Mouse (Mus musculus) central nervous system, embryonic 11.5 days (tissue): ENCODE data around the gene Amdhd2. TPM values are rescaled to one million over a fixed set of nuclear protein-coding genes. Genes with fewer than 3 reads are reported as not detected.

ENCODE experiments used
- polyA plus RNA-seq: library from polyadenylated mRNA; depleted of rRNA; stranded (reverse); fragments of >200 nt; gene quantifications from 2 replicates; pipeline ENCODE4 v1.2.3, GENCODE M21; 2012; rRNA removed

Gene Amdhd2
- 32.4 and 42.6 TPM in 2 replicates for polyA plus RNA-seq

DNA sequence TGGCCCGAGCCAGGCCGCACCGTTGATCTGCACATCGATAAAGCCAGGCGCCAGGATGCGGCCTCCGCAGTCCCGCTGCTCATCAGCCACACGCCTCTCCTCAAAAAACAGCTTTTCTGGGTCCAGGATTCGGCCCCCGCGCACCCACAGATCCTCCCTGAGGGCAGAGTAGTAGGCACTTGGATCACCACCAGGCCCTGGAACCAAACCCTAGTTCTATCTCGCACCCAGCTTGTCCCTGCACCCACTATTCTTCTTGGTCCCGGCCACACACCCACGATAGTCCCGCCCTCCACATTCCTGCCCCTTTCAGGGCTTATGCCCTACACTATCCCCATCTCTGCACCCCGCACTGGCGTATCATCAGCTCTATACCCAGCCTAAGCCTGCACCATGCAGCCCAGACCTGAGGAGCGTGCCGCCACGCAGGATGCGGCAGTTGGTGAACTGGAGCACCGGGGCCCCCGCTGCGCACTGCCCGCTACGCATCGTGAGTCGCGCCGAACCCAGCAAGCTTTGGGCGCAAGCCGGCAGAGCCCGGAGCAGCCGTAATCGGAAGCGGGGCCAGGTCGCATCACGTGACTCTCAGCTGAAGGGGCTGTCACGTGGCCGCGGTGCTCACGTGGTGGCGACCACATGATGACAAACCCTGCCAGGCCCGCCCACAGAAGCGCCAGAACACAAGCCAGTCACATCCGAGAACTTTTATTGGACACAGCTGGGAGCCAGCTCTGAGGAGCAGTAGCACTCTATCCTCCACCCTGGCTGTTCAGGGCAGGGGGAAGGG, at the start of gene Amdhd2:
Gene Amdhd2, minus strand, starts transcription at position 591 of the 787 bp plus-strand sequence.

DNA sequence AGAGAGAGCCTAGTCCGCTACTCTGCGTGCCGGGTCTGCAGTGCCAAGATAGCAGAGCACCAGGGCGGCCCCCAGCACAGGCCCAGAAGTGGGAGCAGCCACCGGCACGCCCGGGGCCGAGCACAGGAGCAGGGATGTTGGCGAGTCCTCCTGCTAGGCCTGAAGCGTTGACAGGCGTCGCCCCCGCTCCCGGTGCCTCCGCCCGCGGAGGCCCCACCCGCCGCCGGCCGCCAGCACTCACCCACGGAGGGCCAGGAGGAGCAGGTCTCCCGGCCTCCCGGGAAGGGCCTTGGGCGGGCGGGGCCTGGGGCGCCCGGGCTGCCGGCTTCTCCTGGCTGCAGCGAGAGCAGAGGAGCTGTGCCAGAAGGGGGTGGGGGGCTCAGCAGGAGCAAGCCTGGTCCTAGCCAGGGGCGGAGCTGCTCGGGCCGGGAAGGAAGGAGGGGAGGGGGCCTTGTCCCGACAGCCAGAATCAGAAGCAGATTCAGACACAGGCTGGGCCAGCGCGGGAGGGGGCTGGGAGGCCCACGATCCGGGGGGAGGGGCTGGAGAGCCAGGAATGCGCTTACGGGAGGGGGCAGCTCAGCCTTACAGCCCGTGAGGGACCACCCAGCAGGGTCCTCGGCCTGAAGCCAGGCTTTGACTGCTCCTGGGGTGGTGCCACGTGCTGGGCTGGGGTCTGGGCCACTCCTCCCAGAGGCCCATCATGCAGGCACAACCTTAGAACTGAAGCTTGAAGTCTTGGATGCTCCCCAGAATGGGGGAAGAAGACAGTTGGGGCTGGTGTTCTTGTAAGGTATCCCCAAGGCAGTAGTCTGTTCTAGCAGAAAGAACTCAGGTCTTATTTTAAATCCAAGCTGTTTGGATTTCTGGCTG, 45.7 kb upstream of the Amdhd2 start, which contains the start of gene Ntn3:
Gene Ntn3, minus strand, starts transcription at position 489 of the 873 bp plus-strand sequence.

DNA sequence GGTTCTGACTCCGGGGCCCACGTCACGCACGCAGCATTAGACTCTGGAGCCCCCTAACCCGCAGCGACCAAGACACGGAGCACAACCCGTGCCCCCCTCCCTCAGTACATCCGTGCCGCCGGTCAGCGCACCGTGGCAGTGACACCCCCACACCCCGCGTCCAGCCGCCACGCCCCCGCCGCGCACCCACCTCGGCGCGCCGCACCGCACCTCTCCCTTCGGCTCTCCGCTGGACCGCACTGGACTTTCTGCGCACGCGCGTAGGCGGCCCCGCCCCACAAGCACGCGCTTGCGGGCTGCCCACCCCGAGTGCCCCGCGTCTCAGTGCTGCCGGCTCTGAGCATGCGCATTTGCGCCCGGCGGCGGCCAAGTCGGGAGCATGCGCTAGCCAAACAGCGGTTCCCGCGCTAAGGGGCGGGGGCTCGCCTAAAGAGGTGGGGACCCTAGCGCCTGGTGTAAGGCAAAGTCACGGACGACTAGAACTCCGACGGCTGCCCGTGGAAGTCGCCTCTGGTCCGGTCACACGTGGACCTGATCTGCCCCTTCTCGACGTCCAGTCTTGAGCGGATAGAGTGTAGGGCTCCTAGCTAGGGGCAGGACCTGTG, 41.8 kb upstream of the Amdhd2 start, which contains the start of gene Tbc1d24:
Gene Tbc1d24, minus strand, starts transcription at position 279 of the 605 bp plus-strand sequence.

DNA sequence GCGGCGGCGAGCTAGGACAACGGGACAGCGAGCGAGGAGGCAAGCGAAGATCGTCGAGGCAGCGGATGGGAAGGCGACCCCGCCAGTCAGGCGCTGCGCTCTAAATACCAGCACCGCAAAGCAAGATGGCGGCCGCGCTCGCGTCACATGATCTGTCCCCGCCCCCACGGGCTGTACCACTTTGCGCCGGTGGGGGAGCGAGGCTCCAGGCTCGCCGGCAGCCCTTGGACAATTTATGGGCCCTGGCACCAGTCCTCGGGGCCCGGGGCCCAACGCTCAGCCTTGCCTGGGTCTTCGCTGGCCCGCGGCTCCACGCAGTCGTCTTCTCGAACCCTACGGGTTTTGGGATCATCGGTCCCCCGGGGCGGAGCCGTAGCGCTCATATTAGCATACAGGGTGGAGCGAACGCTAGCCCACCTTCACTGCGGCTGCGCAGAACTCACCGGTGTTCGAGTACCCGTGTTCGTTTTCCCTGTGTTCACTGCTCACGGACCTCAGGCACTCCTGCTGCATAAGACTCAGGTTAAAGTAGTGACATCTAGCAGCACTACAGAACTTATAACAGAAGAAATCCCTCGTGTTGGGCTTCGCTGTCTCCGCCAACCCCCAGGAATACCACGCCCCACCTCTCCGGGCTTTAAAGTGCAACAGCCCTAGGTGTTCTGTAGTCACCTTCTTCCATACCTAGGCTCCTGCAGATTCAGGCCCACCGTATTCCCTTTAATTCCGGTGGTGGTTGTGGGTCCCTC, 5.9 kb upstream of the Amdhd2 start, which contains the start of gene Atp6v0c:
Gene Atp6v0c, minus strand, starts transcription at position 386 of the 749 bp plus-strand sequence.

GRCm38 (mm10) chr17:24150824-24151223, 12.7 kb downstream of the Amdhd2 start, which contains the start of gene Pdpk1:
Gene Pdpk1, minus strand, starts transcription at chr17:24150924.

Other genes with a start within 250 kb of the Amdhd2 start
- not detected in 2 replicates for gene Dcpp3, start 246.3 kb downstream of the Amdhd2 start, polyA plus RNA-seq
- gene Sbp, start 222.1 kb downstream of the Amdhd2 start, polyA plus RNA-seq = 0.08 TPM in 1 of 2 replicates, not detected in the other
- gene Sbpl, start 208.5 kb downstream of the Amdhd2 start, polyA plus RNA-seq = not detected in 2 replicates
- gene Prss30, start 183.2 kb downstream of the Amdhd2 start, polyA plus RNA-seq = 0.05 TPM in 1 of 2 replicates, not detected in the other
- gene Prss22, start 165.7 kb downstream of the Amdhd2 start, polyA plus RNA-seq = 0.22 and 0.35 TPM in 2 replicates
- 0.15 TPM in 1 of 2 replicates, not detected in the other for gene Prss27, start 125.6 kb downstream of the Amdhd2 start, polyA plus RNA-seq
- gene Kctd5, start 90.3 kb downstream of the Amdhd2 start, polyA plus RNA-seq = 46.7 and 67.8 TPM in 2 replicates
- gene Pdpk1, start 12.8 kb downstream of the Amdhd2 start, polyA plus RNA-seq = 16.1 and 22.5 TPM in 2 replicates
- gene Atp6v0c, start 5.9 kb upstream of the Amdhd2 start, polyA plus RNA-seq = 302 and 437 TPM in 2 replicates
- 20.8 and 26.1 TPM in 2 replicates for gene Tbc1d24, start 41.8 kb upstream of the Amdhd2 start, polyA plus RNA-seq
- 8.9 and 15.4 TPM in 2 replicates for gene Ntn3, start 45.8 kb upstream of the Amdhd2 start, polyA plus RNA-seq
- 35.9 and 38.6 TPM in 2 replicates for gene Tedc2, start 57.1 kb upstream of the Amdhd2 start, polyA plus RNA-seq
- 57.5 and 58.4 TPM in 2 replicates for gene Ccnf, start 87.7 kb upstream of the Amdhd2 start, polyA plus RNA-seq
- 0.02 and 0.25 TPM in 2 replicates for gene Abca17, start 187.3 kb upstream of the Amdhd2 start, polyA plus RNA-seq
- 12.7 and 15.1 TPM in 2 replicates for gene Abca3, start 188.2 kb upstream of the Amdhd2 start, polyA plus RNA-seq